Mouse (Mus musculus): Measurements from ENCODE around the gene Gm21953.
"Not testable (repeated sequence)": the region's sequence is repeated elsewhere in the genome, so short reads cannot be mapped to it uniquely, and the experiment has no call there.

The Gm21953 gene

GRCm38 (mm10) chr4:42293967-42294366 lies at the start of gene Gm21953:
Gm21953 (plus strand) TSS chr4:42294267.
- DNase-seq (ENCODE audit: low spot score) = not testable (repeated sequence)

GRCm38 (mm10) chr4:42255467-42255866 lies 38.6 kb upstream of the Gm21953 start, which contains the start of gene Ccl21b:
Ccl21b (plus strand) TSS chr4:42255767.
- DNase-seq (ENCODE audit: low spot score) = not testable (repeated sequence)

GRCm38 (mm10) chr4:42318034-42318433 lies 24.0 kb downstream of the Gm21953 start, which contains the start of gene Fam205a3:
Fam205a3 (plus strand) TSS chr4:42318334.
- not testable (repeated sequence) for DNase-seq (ENCODE audit: low spot score)
